Mouse (Mus musculus): ENCODE data around the gene Rnf34. TPM values are rescaled to one million over a fixed set of nuclear protein-coding genes. Genes with fewer than 3 reads are reported as not detected.

Gene Rnf34
- polyA plus RNA-seq, 1 experiment from 2014 or later: 49.9 TPM

- no peak for ATAC-seq (replicated peaks)
- Histone ChIP-seq H3K4me1 (peaks cover 35% of the 10 kb centered on the region), H3K4me3 (no peak overlapping the region), H3K27me3 (replicated peaks) (no peaks in the 10 kb centered on the region), H3K9me3 (no peaks in the 10 kb centered on the region), H3K9ac (no peak overlapping the region), H3K27ac (no peak overlapping the region), H3K36me3 (replicated peaks) (no peaks in the 10 kb centered on the region), H3K4me2 (no peak overlapping the region)
- 97% methylated on average over 6 of the region's 6 CpGs for WGBS
Observed at GRCm38 (mm10) chr5:122893270-122893669, 43.4 kb downstream of the Rnf34 start.

- Histone ChIP-seq H3K27me3 (replicated peaks) (no peaks in the 10 kb centered on the region), H3K9ac (no peak overlapping the region), H3K27ac (no peak overlapping the region), H3K9me3 (no peaks in the 10 kb centered on the region), H3K4me1 (peaks cover 40% of the 10 kb centered on the region), H3K4me3 (no peak overlapping the region), H3K36me3 (replicated peaks) (no peaks in the 10 kb centered on the region), H3K4me2 (no peak overlapping the region)
- whole genome bisulfite sequencing: 86% methylated on average over 5 of the region's 5 CpGs
- no peak for ATAC-seq (replicated peaks)
Observed at GRCm38 (mm10) chr5:122894007-122894637, 44.3 kb downstream of the Rnf34 start.

- Histone ChIP-seq H3K27me3 (replicated peaks) (no peaks in the 10 kb centered on the region), H3K36me3 (replicated peaks) (no peaks in the 10 kb centered on the region), H3K4me1 (peaks cover 41% of the 10 kb centered on the region), H3K27ac (no peak overlapping the region), H3K9ac (no peak overlapping the region), H3K9me3 (no peaks in the 10 kb centered on the region), H3K4me3 (no peak overlapping the region), H3K4me2 (no peak overlapping the region)
- 70% methylated on average over 4 of the region's 4 CpGs for WGBS
- ATAC-seq (replicated peaks): no peak
Observed at GRCm38 (mm10) chr5:122894821-122895220, 45.0 kb downstream of the Rnf34 start.

GRCm38 (mm10) chr5:122898153-122898552, 48.3 kb downstream of the Rnf34 start:
- H3K36me3 ChIP-seq (replicated peaks): no peaks in the 10 kb centered on the region
- H3K27me3 ChIP-seq (replicated peaks): no peaks in the 10 kb centered on the region
- peak overlapping the region; percentile 57 for H3K4me2 ChIP-seq
- WGBS: 81% methylated on average over 6 of the region's 6 CpGs
- no peak overlapping the region for H3K27ac ChIP-seq
- ATAC-seq (replicated peaks): no peak
- no peak overlapping the region for H3K9ac ChIP-seq
- no peaks in the 10 kb centered on the region for H3K9me3 ChIP-seq
- H3K4me1 ChIP-seq: peaks cover 40% of the 10 kb centered on the region
- peak overlapping the region; percentile 75 for H3K4me3 ChIP-seq

GRCm38 (mm10) chr5:122898963-122899776, 49.3 kb downstream of the Rnf34 start:
- H3K27ac ChIP-seq: peak overlapping the region; percentile 94
- peak overlapping the region; percentile 57 for H3K4me2 ChIP-seq
- peak overlapping the region; percentile 75 for H3K4me3 ChIP-seq
- peak overlapping the region; percentile 83 for H3K9ac ChIP-seq
- 3% methylated on average over 45 of the region's 45 CpGs for WGBS
- H3K4me1 ChIP-seq: peaks cover 40% of the 10 kb centered on the region
- H3K9me3 ChIP-seq: no peaks in the 10 kb centered on the region
- H3K36me3 ChIP-seq (replicated peaks): no peaks in the 10 kb centered on the region
- ATAC-seq (replicated peaks): no peak
- H3K27me3 ChIP-seq (replicated peaks): no peaks in the 10 kb centered on the region

- peak overlapping the region; percentile 75 for H3K4me3 ChIP-seq
- H3K4me1 ChIP-seq: peaks cover 35% of the 10 kb centered on the region
- H3K9ac ChIP-seq: peak overlapping the region; percentile 83
- H3K27me3 ChIP-seq (replicated peaks): no peaks in the 10 kb centered on the region
- peak overlapping the region; percentile 57 for H3K4me2 ChIP-seq
- no peaks in the 10 kb centered on the region for H3K9me3 ChIP-seq
- under 1% methylated on average over 100 of the region's 120 CpGs for WGBS
- ATAC-seq (replicated peaks): peak; percentile 96
- H3K36me3 ChIP-seq (replicated peaks): no peaks in the 10 kb centered on the region
- H3K27ac ChIP-seq: peak overlapping the region; percentile 94
Observed at GRCm38 (mm10) chr5:122899777-122900557, 50.1 kb downstream of the Rnf34 start.

- Histone ChIP-seq H3K27me3 (replicated peaks) (no peaks in the 10 kb centered on the region), H3K4me3 (peak overlapping the region; percentile 75), H3K9me3 (no peaks in the 10 kb centered on the region), H3K36me3 (replicated peaks) (no peaks in the 10 kb centered on the region), H3K4me2 (peak overlapping the region; percentile 57), H3K27ac (peak overlapping the region; percentile 94), H3K4me1 (peaks cover 31% of the 10 kb centered on the region), H3K9ac (peak overlapping the region; percentile 83)
- 1% methylated on average over 32 of the region's 33 CpGs for whole genome bisulfite sequencing
- ATAC-seq (replicated peaks): 0 out of 2 replicates have a peak, but pooled peaks have one; percentile 11
Observed at GRCm38 (mm10) chr5:122900558-122901171, 50.8 kb downstream of the Rnf34 start.

GRCm38 (mm10) chr5:122901179-122901578, 51.3 kb downstream of the Rnf34 start:
- ATAC-seq (replicated peaks): no peak
- Histone ChIP-seq H3K9ac (peak overlapping the region; percentile 83; the same call in 1 of the 2 replicates), H3K27me3 (replicated peaks) (no peaks in the 10 kb centered on the region), H3K4me2 (peak overlapping the region; percentile 57), H3K36me3 (replicated peaks) (no peaks in the 10 kb centered on the region), H3K9me3 (no peaks in the 10 kb centered on the region), H3K4me1 (peaks cover 28% of the 10 kb centered on the region), H3K27ac (peak overlapping the region; percentile 94), H3K4me3 (peak overlapping the region; percentile 75)
- 59% methylated on average over 11 of the region's 11 CpGs for WGBS

GRCm38 (mm10) chr5:122901666-122902065, 51.8 kb downstream of the Rnf34 start:
- Histone ChIP-seq H3K9me3 (no peaks in the 10 kb centered on the region), H3K9ac (no peak overlapping the region), H3K27me3 (replicated peaks) (no peaks in the 10 kb centered on the region), H3K36me3 (replicated peaks) (no peaks in the 10 kb centered on the region), H3K4me2 (no peak overlapping the region), H3K4me1 (peaks cover 28% of the 10 kb centered on the region), H3K4me3 (no peak overlapping the region), H3K27ac (peak overlapping the region; percentile 94; the same call in 1 of the 2 replicates)
- 62% methylated on average over 3 of the region's 3 CpGs for WGBS
- no peak for ATAC-seq (replicated peaks)

- Histone ChIP-seq H3K4me3 (no peak overlapping the region), H3K27ac (no peak overlapping the region), H3K9ac (no peak overlapping the region), H3K4me1 (peaks cover 23% of the 10 kb centered on the region), H3K36me3 (replicated peaks) (no peaks in the 10 kb centered on the region), H3K27me3 (replicated peaks) (no peaks in the 10 kb centered on the region), H3K4me2 (no peak overlapping the region), H3K9me3 (no peaks in the 10 kb centered on the region)
- 72% methylated on average over 6 of the region's 6 CpGs for whole genome bisulfite sequencing
- no peak for ATAC-seq (replicated peaks)
Observed at GRCm38 (mm10) chr5:122902228-122902627, 52.4 kb downstream of the Rnf34 start.

- no peak overlapping the region for H3K27ac ChIP-seq
- H3K9ac ChIP-seq: no peak overlapping the region
- no peaks in the 10 kb centered on the region for H3K36me3 ChIP-seq (replicated peaks)
- peaks cover 14% of the 10 kb centered on the region for H3K4me1 ChIP-seq
- no peak for ATAC-seq (replicated peaks)
- H3K4me2 ChIP-seq: no peak overlapping the region
- H3K4me3 ChIP-seq: no peak overlapping the region
- H3K27me3 ChIP-seq (replicated peaks): no peaks in the 10 kb centered on the region
- H3K9me3 ChIP-seq: no peaks in the 10 kb centered on the region
- 84% methylated on average over 5 of the region's 5 CpGs for WGBS
Observed at GRCm38 (mm10) chr5:122903165-122903564, 53.3 kb downstream of the Rnf34 start.

GRCm38 (mm10) chr5:122907182-122907581, 57.3 kb downstream of the Rnf34 start:
- no peak overlapping the region for H3K9ac ChIP-seq
- H3K36me3 ChIP-seq (replicated peaks): no peaks in the 10 kb centered on the region
- no peak for ATAC-seq (replicated peaks)
- H3K4me3 ChIP-seq: no peak overlapping the region
- H3K4me2 ChIP-seq: no peak overlapping the region
- H3K4me1 ChIP-seq: no peaks in the 10 kb centered on the region
- no peaks in the 10 kb centered on the region for H3K27me3 ChIP-seq (replicated peaks)
- no peak overlapping the region for H3K27ac ChIP-seq
- no peaks in the 10 kb centered on the region for H3K9me3 ChIP-seq
- 87% methylated on average over 1 of the region's 1 CpGs for WGBS

Measured in midbrain, embryonic 15.5 days (tissue).